Mouse (Mus musculus): Measurements from ENCODE around the gene Nfyc.
A peak's percentile ranks its signal among the peaks of the same experiment; 100 is the strongest.

GRCm38 (mm10) chr4:120825577-120826326, 5.6 kb downstream of the Nfyc start:
- no peak for TF ChIP-seq CTCF (IDR thresholded peaks at IDR 0.05; ENCODE audit: low read depth)
- peak; percentile 98 for TF ChIP-seq EP300 (optimal IDR thresholded peaks at IDR 0.05)

Measured in stomach, postnatal 0 days (tissue).